Mouse (Mus musculus): ENCODE data around the gene Usp7.

DNA sequence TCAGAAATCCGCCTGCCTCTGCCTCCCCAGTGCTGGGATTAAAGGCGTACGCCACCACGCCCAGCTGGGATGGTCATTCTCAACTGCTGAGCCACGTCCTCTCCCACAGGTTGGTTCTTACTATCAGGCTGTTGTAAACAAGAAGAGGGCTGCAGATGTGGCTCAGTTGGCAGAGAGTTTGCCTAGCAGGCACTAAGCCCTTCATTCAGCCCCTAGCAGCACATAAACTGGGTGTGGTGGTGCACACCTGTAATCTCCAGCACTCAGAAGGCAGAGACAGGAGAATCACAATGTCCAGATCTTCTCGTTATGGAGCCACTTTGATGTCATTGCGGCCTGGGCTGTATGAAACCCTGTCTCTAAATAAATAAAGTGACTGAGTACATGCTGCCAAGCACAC is 31.1 kb downstream of the Usp7 start:
- TF ChIP-seq CTCF (IDR thresholded peaks at IDR 0.05; ENCODE audit: low read depth, low read length) (no peak), GATA1 (IDR thresholded peaks at IDR 0.05; ENCODE audit: borderline replicate concordance, low read length) (no peak), TAL1 (conservative IDR thresholded peaks at IDR 0.05; ENCODE audit: low read depth, low read length) (no peak)

Measured in G1E (cell line).